Mouse (Mus musculus): Measurements from ENCODE around the gene Iapp.
"Not testable (repeated sequence)": the region's sequence is repeated elsewhere in the genome, so short reads cannot be mapped to it uniquely, and the experiment has no call there.

Gene Iapp

GRCm38 (mm10) chr6:142298098-142298497 lies at the start of gene Iapp:
Gene Iapp (plus strand): TSS chr6:142298423.
- no peak for DNase-seq (ENCODE audit: low spot score in 2 of 2)

- not testable (repeated sequence) for DNase-seq (ENCODE audit: low spot score in 2 of 2)
Observed at GRCm38 (mm10) chr6:142250738-142251307, 47.4 kb upstream of the Iapp start.

DNA sequence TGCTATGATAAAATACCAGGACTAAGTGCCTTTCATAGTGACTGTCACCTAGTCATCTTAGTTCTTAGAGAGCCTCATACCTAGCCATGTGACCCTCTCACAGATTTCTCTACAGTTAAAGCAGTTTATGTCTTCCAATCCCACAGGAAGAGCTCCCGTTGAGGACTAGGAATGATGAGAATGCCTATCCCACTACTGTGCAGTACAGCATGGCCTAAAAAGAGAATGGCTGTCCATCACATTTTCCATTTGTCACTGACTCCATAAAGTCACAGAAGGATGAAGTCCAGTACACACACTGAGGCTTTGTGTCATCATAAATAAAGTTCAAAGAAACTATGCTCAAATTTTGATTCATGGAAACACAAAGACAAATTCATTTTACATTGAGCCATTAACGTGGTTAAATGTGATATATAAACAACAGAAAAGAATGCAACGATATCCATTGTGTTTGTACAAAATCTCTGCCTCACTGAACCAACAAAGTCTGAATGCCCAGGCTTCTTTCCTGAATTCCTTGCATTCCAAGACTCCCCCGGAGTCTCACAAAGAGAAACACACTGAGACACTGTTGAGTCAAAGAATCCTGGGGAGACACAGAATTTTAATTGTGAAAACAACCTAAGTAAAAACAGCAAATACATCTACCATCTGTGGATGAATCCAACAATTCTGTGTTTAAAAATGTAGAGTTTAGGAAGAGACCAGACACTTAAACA lies 22.3 kb upstream of the Iapp start:
- DNase-seq (ENCODE audit: low spot score in 2 of 2) = no peak

DNA sequence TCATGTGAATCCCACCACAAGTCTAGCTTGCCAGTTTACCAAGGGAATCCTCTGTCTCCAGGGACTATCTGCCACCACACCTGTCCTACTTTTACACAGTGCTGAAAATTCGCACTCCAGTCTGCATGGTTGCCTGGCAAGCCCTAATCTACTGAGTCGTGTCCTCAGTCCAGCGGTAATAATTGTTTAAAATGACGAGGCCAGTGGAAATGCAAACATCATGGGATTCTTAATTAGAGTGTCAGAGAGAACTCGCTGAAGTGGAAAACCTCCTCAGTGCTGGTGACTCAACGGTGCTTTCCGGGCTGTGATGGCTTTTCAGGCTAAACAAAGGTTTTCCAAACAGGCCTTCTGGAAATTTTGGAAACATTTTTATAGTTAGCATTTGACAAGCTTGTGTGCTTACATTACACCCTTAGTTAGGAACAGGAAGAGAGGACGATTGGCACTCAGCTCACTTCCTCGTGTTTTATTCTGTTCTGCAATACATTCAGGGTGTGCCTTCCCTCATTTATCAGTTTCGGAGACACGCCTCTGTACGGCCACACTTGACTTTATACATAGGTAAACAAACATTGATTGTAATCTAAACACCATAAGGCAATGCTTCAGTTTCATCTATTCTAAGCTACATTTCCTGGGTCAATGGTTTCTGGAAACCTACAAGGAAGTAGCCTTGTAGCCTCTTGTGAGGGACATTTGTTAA lies 8.7 kb upstream of the Iapp start:
- DNase-seq (ENCODE audit: low spot score in 2 of 2) = no peak

DNA sequence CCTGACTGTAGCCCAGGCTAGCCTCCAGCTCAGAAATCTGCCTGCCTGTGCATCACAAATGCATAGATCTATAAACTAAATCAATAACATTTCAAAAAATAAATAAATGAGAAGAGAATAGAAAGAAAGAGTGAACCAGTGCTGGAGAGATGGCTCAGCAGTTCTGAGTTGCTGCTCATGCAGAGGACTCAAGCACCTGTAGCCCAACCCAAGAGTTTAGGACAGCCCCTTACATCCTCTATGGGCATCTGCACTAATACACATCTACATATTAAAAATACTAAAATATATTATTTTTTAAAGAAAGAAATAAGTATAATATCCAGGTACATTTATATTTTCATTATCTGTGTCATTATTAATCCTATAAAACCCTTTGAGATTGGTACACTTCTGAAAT lies 6.9 kb downstream of the Iapp start:
- no peak for DNase-seq (ENCODE audit: low spot score in 2 of 2)

- no peak for DNase-seq (ENCODE audit: low spot score in 2 of 2)
Observed at GRCm38 (mm10) chr6:142314285-142314684, 16.1 kb downstream of the Iapp start.

GRCm38 (mm10) chr6:142317106-142317505 lies 18.9 kb downstream of the Iapp start:
- no peak for DNase-seq (ENCODE audit: low spot score in 2 of 2)

DNA sequence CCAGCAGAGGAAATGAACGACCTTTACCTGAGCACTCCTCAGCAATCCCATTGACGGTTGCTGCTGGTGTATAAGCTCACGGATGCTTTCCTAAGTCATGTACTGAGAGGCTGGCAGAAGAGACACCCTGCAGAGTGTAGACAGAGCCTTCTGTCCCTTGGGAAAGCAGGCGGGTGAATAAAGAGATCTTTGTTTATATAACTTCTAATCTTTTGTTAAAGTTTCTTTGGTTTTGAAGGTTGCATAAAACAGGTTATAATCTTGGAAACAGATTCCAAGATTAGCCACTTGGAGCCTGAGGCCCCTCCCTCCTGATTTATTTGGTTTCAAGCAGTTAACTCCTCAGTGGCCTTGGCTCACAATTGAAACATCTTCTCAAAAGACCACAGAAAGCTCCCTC lies 24.7 kb downstream of the Iapp start, which contains the start of gene Slco1a5:
TSS of gene Slco1a5 (minus strand) at position 101 of the 400 bp plus-strand sequence.
- DNase-seq (ENCODE audit: low spot score in 2 of 2) = no peak

- DNase-seq (ENCODE audit: low spot score in 2 of 2) = no peak
Observed at GRCm38 (mm10) chr6:142326598-142326997, 28.4 kb downstream of the Iapp start.

GRCm38 (mm10) chr6:142329201-142329600 lies 31.0 kb downstream of the Iapp start:
- no peak for DNase-seq (ENCODE audit: low spot score in 2 of 2)

GRCm38 (mm10) chr6:142338961-142339360 lies 40.7 kb downstream of the Iapp start:
- DNase-seq (ENCODE audit: low spot score in 2 of 2) = no peak

DNA sequence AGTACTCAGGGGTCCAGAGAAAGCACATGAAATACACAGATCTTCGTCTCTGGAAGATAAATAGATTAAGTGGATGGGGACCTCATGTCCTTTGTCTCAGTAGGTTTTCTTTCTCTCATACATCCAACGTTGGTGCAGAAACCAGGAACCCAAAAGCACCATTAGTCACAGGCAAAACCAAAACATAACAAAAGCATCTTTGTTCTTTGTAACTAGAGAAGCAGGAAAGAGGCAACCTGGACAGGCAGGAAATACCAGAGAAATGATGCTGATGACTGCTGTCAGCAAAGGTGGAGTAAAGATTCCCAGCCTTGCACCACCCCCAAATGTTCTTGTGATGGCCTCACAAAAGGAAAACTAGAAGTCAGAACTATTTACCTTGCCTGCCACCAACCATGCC lies 41.4 kb downstream of the Iapp start:
- no peak for DNase-seq (ENCODE audit: low spot score in 2 of 2)

- peak in 1 of 2 experiments; percentile 29 for DNase-seq (ENCODE audit: low spot score in 2 of 2)
Observed at GRCm38 (mm10) chr6:142343561-142343960, 45.3 kb downstream of the Iapp start.

DNA sequence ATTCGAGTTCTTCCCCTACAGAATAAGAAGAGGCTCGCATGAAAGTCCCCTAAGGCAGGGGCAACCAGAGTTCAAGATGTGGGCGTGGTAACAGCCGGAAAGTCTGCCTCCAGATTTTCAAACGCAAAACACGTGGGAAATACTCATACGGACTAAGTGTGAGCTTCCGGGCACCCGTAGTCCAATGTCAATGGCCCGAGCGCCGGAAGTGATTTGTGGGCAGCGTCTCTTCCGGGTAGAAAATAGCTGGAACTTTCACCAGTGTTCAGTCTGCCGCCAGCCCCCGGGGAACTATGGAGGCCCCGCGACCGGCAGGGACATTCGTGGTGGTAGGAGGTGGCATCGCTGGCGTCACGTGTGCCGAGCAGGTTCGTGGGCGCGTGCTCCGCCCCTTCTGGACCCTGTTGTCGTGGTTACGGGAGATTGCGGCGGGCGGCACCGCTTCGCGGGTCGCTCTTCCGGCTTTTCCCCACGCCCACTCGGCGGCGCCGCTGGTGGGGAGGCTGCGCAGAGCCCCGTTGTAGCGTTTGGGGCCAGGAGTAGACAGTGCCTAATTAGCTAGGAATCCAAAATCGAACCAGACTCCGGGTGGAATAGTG lies 47.3 kb downstream of the Iapp start, which contains the start of gene Pyroxd1:
TSS of gene Pyroxd1 (plus strand) at position 215 of the 599 bp plus-strand sequence.
- peak; percentile 86 to 87 for DNase-seq (ENCODE audit: low spot score in 2 of 2)

GRCm38 (mm10) chr6:142346181-142347110 lies 48.2 kb downstream of the Iapp start:
- DNase-seq (ENCODE audit: low spot score in 2 of 2) = no peak

DNA sequence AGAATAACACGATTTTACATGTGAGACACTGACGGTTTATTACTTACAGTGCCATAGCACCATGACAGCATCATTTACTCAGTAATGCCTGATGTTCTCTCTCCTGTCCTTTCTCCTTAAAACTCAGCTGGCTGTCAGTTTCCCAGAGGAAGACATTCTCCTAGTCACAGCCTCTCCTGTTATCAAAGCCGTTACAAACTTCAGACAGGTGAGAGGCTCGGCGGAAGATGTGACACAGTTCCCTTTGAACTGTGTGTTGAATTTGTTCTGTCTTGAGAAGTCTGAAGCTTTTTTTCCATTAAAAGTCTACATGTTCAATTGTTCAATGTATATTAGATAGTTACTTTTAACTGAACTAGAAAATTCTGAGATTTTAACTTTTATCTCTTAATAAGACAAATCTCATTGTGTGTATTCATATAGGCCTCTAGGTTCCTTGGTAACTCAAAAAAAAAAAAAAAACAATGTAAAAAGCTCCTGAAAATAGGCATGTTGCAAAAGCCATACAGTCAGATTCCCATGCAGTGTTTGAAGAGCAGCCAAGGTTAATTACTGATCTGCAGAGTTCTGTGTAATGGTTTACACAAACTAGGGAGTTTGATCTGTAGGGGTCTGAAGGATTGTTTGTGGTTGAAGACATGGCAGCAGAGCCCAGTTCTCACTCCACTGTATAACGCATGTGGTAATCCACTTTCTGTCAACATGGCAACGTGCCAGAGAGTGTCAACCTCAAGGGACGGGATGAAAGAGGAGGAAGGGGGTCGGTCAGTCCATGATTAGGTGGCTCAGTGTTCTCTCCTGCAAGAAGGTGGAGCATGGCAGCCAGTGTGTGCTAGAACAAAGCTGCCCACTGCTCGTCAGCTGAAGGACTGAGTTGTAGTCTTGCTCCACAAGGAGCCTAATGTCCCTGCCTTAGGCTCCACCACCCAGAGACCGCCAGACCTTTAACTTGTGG lies 49.5 kb downstream of the Iapp start:
- DNase-seq (ENCODE audit: low spot score in 2 of 2) = no peak

DNA sequence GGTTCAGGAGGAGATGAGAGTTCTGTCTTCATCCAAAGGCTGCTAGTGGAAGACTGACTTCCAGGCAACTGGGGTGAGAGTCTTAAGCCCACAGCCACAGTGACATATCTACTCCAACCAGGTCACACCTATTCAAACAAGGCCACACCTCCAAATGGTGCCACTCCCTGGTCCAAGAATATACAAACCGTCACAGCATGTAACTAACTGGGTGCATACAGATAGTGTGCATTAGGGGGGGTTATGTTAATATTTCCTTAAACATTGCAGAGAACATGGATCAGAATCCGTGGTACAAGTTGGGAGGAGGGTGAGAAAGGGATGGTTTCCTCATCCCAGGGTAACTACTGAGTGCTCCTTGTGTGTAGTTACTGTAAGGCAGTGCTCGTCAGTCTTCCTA lies 53.9 kb downstream of the Iapp start:
- DNase-seq (ENCODE audit: low spot score in 2 of 2) = not testable (repeated sequence)

Measured in right cerebral cortex, postnatal 36 days (tissue).